In genomic region chr8:70234080-70234780, GRCm38 (mm10) we compare ENCODE assay signal across 8 mouse cellular contexts. TPM values are rescaled to one million over a fixed set of nuclear protein-coding genes. Genes with fewer than 3 reads are reported as not detected.
DNase-seq lines count a peak whose midpoint lies in the region; ATAC-seq lines count a peak whose summit lies in the region.

Gene Sugp2 (plus strand): TSS chr8:70234226.
Gene Armc6 (minus strand): TSS chr8:70234466.

- peak; percentile 92 for ATAC-seq in inflammation-experienced regulatory T-cells, adult 6 months
- ATAC-seq in megakaryocyte-erythroid progenitor cell, adult 5-6 weeks (replicated peaks; ENCODE audit: low FRiP score, low TSS enrichment, poor library complexity, severe bottlenecking): peak; percentile 82

- DNase-seq in adipocyte (ENCODE audit: low spot score): peak; percentile 99
- peak; percentile 99 for DNase-seq in embryo, embryonic 10 days (ENCODE audit: low spot score)
- DNase-seq in gastrocnemius, postnatal 14 days: peak; percentile 93
- peak; percentile 92 to 95 for DNase-seq in left cerebral cortex, postnatal 10 days (ENCODE audit: extremely low spot score in 1 of 2, low spot score in 2 of 2)
- DNase-seq in right cerebral cortex, postnatal 25 days: peak; percentile 96
- DNase-seq in urinary bladder, postnatal 4 days (ENCODE audit: low spot score in 2 of 2): peak; percentile 93

- intact Hi-C loops in gastrocnemius, postnatal 14 days (cut with DNase I; ENCODE audit: low total_unique reads): no loop called here
- intact Hi-C loops in left cerebral cortex, postnatal 10 days (cut with DNase I): no loop called here

RNA-seq across cellular contexts. Expression of gene Sugp2, which starts in this region (rescaled TPM):
- total RNA-seq in gastrocnemius, postnatal 14 days (2021): 10 to 100 TPM; 42.3 to 44.1 TPM
- polyA plus RNA-seq in inflammation-experienced regulatory T-cells, adult 6 months (2017; shearing (Covaris generic)): 10 to 100 TPM; 12.6 to 23.3 (median 20.8) TPM
- total RNA-seq in left cerebral cortex, postnatal 10 days (2021): 100 to 1,000 TPM; 134 to 140 TPM
- total RNA-seq in megakaryocyte-erythroid progenitor cell, adult 5-6 weeks (2014; fragmentation: Nextera tagmentation): 95.2 and 99.2 TPM in 2 replicates
- total RNA-seq in megakaryocyte-erythroid progenitor cell, adult 5-6 weeks (2017): 32.2 and 67.3 TPM in 2 replicates

RNA-seq across cellular contexts. Expression of gene Armc6, which starts in this region (rescaled TPM):
- total RNA-seq in gastrocnemius, postnatal 14 days (2021): 1 to 10 TPM; 6.5 to 9.9 TPM
- polyA plus RNA-seq in inflammation-experienced regulatory T-cells, adult 6 months (2017; shearing (Covaris generic)): 1 to 10 TPM; 6.0 to 9.0 (median 6.4) TPM
- total RNA-seq in left cerebral cortex, postnatal 10 days (2021): 10 to 100 TPM; 84.6 to 85.4 TPM
- total RNA-seq in megakaryocyte-erythroid progenitor cell, adult 5-6 weeks (2014; fragmentation: Nextera tagmentation): 20.1 and 29.8 TPM in 2 replicates
- 4.4 and 8.7 TPM in 2 replicates for total RNA-seq in megakaryocyte-erythroid progenitor cell, adult 5-6 weeks (2017)

Comparison
In these comparisons a context has a peak if more than half of its experiments do, and no peak if none do; other contexts are left out.
1. Peak in every context shown above with its lines: DNase-seq and ATAC-seq.